Mouse (Mus musculus): ENCODE data around the gene Plpp6.

DNA sequence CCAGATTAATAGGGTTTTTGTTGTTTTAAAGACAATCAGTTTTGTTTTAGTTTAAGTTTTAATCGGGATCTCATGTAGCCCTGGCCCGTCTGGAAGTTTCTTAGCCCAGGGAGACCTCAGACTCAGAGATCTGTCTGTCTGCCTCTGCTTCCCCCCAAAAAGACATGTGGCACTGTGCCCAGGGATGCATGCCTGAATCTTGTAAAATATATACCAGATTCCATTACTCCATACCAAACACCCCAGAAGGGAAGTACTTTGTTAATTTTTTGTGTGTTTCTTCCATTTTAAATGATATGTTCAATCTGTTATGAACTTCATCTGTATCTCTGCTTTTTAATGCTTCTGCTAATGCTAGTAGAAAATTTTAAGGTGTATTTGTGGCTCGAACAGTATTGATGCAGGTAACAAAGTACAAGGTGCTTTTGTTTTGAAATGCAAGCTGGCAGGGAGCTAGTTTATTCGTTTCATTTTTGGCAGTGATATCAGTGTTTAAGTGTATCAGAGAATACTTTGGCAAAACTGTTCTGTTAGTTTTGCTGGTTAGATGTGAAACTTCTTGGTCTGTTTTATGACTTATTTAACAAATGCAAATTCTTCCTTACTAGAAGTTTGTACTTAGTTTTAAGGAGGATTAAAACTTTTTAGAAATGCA lies 34.4 kb downstream of the Plpp6 start:
- TF ChIP-seq POLR2AphosphoS2 (IDR thresholded peaks at IDR 0.05; ENCODE audit: low read depth, low read length) (no peak), CHD1 (IDR thresholded peaks at IDR 0.05; ENCODE audit: low read depth, low read length) (no peak), EP300 (IDR thresholded peaks at IDR 0.05; ENCODE audit: low read length) (no peak), CTCF (conservative IDR thresholded peaks at IDR 0.05 in 1 of 2, IDR thresholded peaks at IDR 0.05 in 1 of 2; ENCODE audit: low read depth in 2 of 2, low read length in 2 of 2) (no peak), POLR2A (IDR thresholded peaks at IDR 0.05; ENCODE audit: low read depth, low read length) (no peak), SIN3A (IDR thresholded peaks at IDR 0.05; ENCODE audit: low read length) (no peak), ETS1 (conservative IDR thresholded peaks at IDR 0.05; ENCODE audit: low read depth, low read length) (no peak), MXI1 (IDR thresholded peaks at IDR 0.05; ENCODE audit: low read depth, low read length) (no peak), UBTF (IDR thresholded peaks at IDR 0.05; ENCODE audit: low read depth, low read length) (no peak), ELF1 (IDR thresholded peaks at IDR 0.05; ENCODE audit: low read depth, low read length) (no peak), ZNF384 (IDR thresholded peaks at IDR 0.05; ENCODE audit: low read depth, low read length) (no peak), ZC3H11A (IDR thresholded peaks at IDR 0.05; ENCODE audit: low read depth, low read length) (no peak), USF2 (conservative IDR thresholded peaks at IDR 0.05; ENCODE audit: low read depth, low read length) (no peak), SMC3 (IDR thresholded peaks at IDR 0.05; ENCODE audit: low read depth, low read length) (no peak)
